Mouse (Mus musculus) limb, embryonic 14.5 days (tissue): ENCODE results near the gene Ntf3. TPM values are rescaled to one million over a fixed set of nuclear protein-coding genes. Genes with fewer than 3 reads are reported as not detected.
A peak's percentile ranks its signal among the peaks of the same experiment; 100 is the strongest.

Experiments used
- ATAC-seq: fragments of 200-750 bp; cut with Nextera tagmentation; 2 replicates; pipeline ENCODE4 v1.8.0; 2017; ENCODE audit warnings: low read depth, moderate number of reproducible peaks, moderate TSS enrichment; ENCODE audit not compliant: low FRiP score
- DNase-seq: peaks from one replicate; pipeline ENCODE4 v3.0.0-alpha.2; 2015; ENCODE audit warnings: low spot score
- H3K27ac ChIP-seq: fragments of 300-500 bp; sonication (generic); replicated peaks from 2 replicates; pipeline ENCODE4 v1.5.1; 2014; ENCODE audit warnings: low read depth, mild to moderate bottlenecking, low read length, moderate library complexity, mixed read lengths
- H3K27me3 ChIP-seq: fragments of 300-500 bp; sonication (generic); 2 replicates; pipeline ENCODE4 v1.6.1; 2014; ENCODE audit warnings: low read length, mixed read lengths; ENCODE audit not compliant: control insufficient read depth, insufficient read depth
- H3K36me3 ChIP-seq: fragments of 300-500 bp; sonication (generic); 2 replicates; pipeline ENCODE4 v1.6.1; 2014; ENCODE audit warnings: mild to moderate bottlenecking, low read length, moderate library complexity, mixed read lengths; ENCODE audit not compliant: control insufficient read depth, insufficient read depth
- H3K4me1 ChIP-seq: fragments of 300-500 bp; sonication (generic); 2 replicates; pipeline ENCODE4 v1.6.1; 2014; ENCODE audit warnings: antibody characterized with exemption, low read length, mixed read lengths; ENCODE audit not compliant: control insufficient read depth, insufficient read depth
- H3K4me2 ChIP-seq: fragments of 300-500 bp; sonication (generic); replicated peaks from 2 replicates; pipeline ENCODE4 v1.6.1; 2014; ENCODE audit warnings: low read depth, mild to moderate bottlenecking, low read length, moderate library complexity; ENCODE audit not compliant: severe bottlenecking
- H3K4me3 ChIP-seq: fragments of 300-500 bp; sonication (generic); replicated peaks from 2 replicates; pipeline ENCODE4 v1.5.1; 2014; ENCODE audit warnings: low read length
- H3K9ac ChIP-seq: fragments of 300-500 bp; sonication (generic); 2 replicates; pipeline ENCODE4 v1.6.1; 2014; ENCODE audit warnings: mild to moderate bottlenecking, low read depth, low read length, moderate library complexity; ENCODE audit not compliant: severe bottlenecking
- H3K9me3 ChIP-seq: fragments of 300-500 bp; sonication (generic); 2 replicates; pipeline ENCODE4 v1.6.1; 2016; ENCODE audit warnings: low read length; ENCODE audit not compliant: control insufficient read depth
- POLR2A ChIP-seq: fragments of 200-500 bp; IDR thresholded peaks from 2 replicates; pipeline ENCODE4 v1.8.0; 2012; ENCODE audit warnings: inconsistent platforms, mild to moderate bottlenecking, moderate library complexity, borderline replicate concordance; ENCODE audit not compliant: insufficient read depth, insufficient read length; ENCODE audit errors: extremely low read depth
- WGBS: fragments of 180-500 bp; shearing (Covaris S2); extraction: QIAGEN DNeasy Blood & Tissue Kit; methylation state at CpG from one replicate; pipeline ENCODE4 v1.1.7; 2014; 5-methylcytosine and 5-hydroxymethylcytosine counted together
- polyA plus RNA-seq, 2 experiments: library from polyadenylated mRNA; depleted of rRNA in 1 of 2; stranded (reverse) in 1 of 2; unstranded in 1 of 2; fragments of >200 nt; fragmentation: Nextera tagmentation in 1 of 2; extraction: Ambion mirVana in 1 of 2; gene quantifications; 2 replicates each; pipeline versions ENCODE4 v1.2.1 to v1.2.3; 2012 to 2014

Ntf3 gene
- polyA plus RNA-seq, 2 experiments, result 18.6 to 21.5 TPM

GRCm38 (mm10) chr6:126159279-126160066, 7.2 kb downstream of the Ntf3 start:
- no peak overlapping the region for H3K9ac ChIP-seq
- DNase-seq (peak; percentile 59), ATAC-seq (0 out of 2 replicates have a peak, but pooled peaks have one; percentile 7)
- H3K27me3 ChIP-seq, result no peaks in the 10 kb centered on the region
- H3K4me1 ChIP-seq, result peaks cover 53% of the 10 kb centered on the region
- 0 out of 2 replicates have a peak overlapping the region, but pooled peaks have one; percentile 6 for H3K27ac ChIP-seq
- WGBS, result 76% methylated on average over 13 of the region's 13 CpGs
- H3K9me3 ChIP-seq, result 0 out of 2 replicates have a peak, but pooled peaks cover 5% of the 10 kb centered on the region
- TF ChIP-seq POLR2A, result no peak
- no peaks in the 10 kb centered on the region for H3K36me3 ChIP-seq
- H3K4me2 ChIP-seq, result no peak overlapping the region
- no peak overlapping the region for H3K4me3 ChIP-seq

- peak; percentile 54 for DNase-seq
- ATAC-seq, result peak; percentile 53; the same call in 1 of the 2 replicates
- TF ChIP-seq POLR2A, result no peak
- Histone ChIP-seq H3K4me3 (no peak overlapping the region), H3K9me3 (0 out of 2 replicates have a peak, but pooled peaks cover 5% of the 10 kb centered on the region), H3K9ac (no peak overlapping the region), H3K4me1 (peaks cover 27% of the 10 kb centered on the region), H3K27ac (no peak overlapping the region), H3K27me3 (no peaks in the 10 kb centered on the region), H3K36me3 (peaks cover 6% of the 10 kb centered on the region; the same call in 1 of the 2 replicates), H3K4me2 (no peak overlapping the region)
- 71% methylated on average over 2 of the region's 2 CpGs for WGBS
These were observed 10.8 kb downstream of the Ntf3 start for GRCm38 (mm10) chr6:126155928-126156327.

- 46% methylated on average over 8 of the region's 8 CpGs for WGBS
- no peak overlapping the region for H3K4me2 ChIP-seq
- no peak overlapping the region for H3K4me3 ChIP-seq
- ATAC-seq (no peak), DNase-seq (no peak)
- no peak overlapping the region for H3K27ac ChIP-seq
- peaks cover 18% of the 10 kb centered on the region for H3K4me1 ChIP-seq
- H3K36me3 ChIP-seq, result peaks cover 6% of the 10 kb centered on the region; the same call in 1 of the 2 replicates
- 0 out of 2 replicates have a peak, but pooled peaks cover 5% of the 10 kb centered on the region for H3K9me3 ChIP-seq
- no peak overlapping the region for H3K9ac ChIP-seq
- no peaks in the 10 kb centered on the region for H3K27me3 ChIP-seq
- no peak for TF ChIP-seq POLR2A
These were observed 12.2 kb downstream of the Ntf3 start for GRCm38 (mm10) chr6:126154372-126154982.

- ATAC-seq, result no peak
- H3K4me2 ChIP-seq, result no peak overlapping the region
- peaks cover 6% of the 10 kb centered on the region; the same call in 1 of the 2 replicates for H3K36me3 ChIP-seq
- TF ChIP-seq POLR2A, result no peak
- H3K4me1 ChIP-seq, result 0 out of 2 replicates have a peak, but pooled peaks cover 16% of the 10 kb centered on the region
- no peak for DNase-seq
- 65% methylated on average over 2 of the region's 2 CpGs for WGBS
- no peak overlapping the region for H3K9ac ChIP-seq
- no peaks in the 10 kb centered on the region for H3K27me3 ChIP-seq
- H3K27ac ChIP-seq, result no peak overlapping the region
- H3K4me3 ChIP-seq, result no peak overlapping the region
- H3K9me3 ChIP-seq, result no peaks in the 10 kb centered on the region
These were observed 13.6 kb downstream of the Ntf3 start for GRCm38 (mm10) chr6:126153154-126153553.

GRCm38 (mm10) chr6:126143659-126144058, 23.1 kb downstream of the Ntf3 start:
- no peak for DNase-seq
- no peak for ATAC-seq
- TF ChIP-seq POLR2A, result no peak
- no peaks in the 10 kb centered on the region for H3K9me3 ChIP-seq
- no peak overlapping the region for H3K9ac ChIP-seq
- 50% methylated on average over 5 of the region's 5 CpGs for WGBS
- peaks cover 11% of the 10 kb centered on the region; the same call in 1 of the 2 replicates for H3K36me3 ChIP-seq
- peaks cover 24% of the 10 kb centered on the region for H3K4me1 ChIP-seq
- no peak overlapping the region for H3K4me2 ChIP-seq
- H3K27ac ChIP-seq, result no peak overlapping the region
- H3K27me3 ChIP-seq, result no peaks in the 10 kb centered on the region
- H3K4me3 ChIP-seq, result no peak overlapping the region
